Mouse (Mus musculus) intestine, embryonic 15.5 days (tissue): ENCODE data around the gene Gm39653. TPM values are rescaled to one million over a fixed set of nuclear protein-coding genes. Genes with fewer than 3 reads are reported as not detected.
"Not testable (repeated sequence)": the region's sequence is repeated elsewhere in the genome, so short reads cannot be mapped to it uniquely, and the experiment has no call there.

ENCODE experiments used
- ATAC-seq: fragments of 200-750 bp; cut with Nextera tagmentation; 2 replicates; pipeline ENCODE4 v1.8.0; 2017; ENCODE audit warnings: moderate TSS enrichment, moderate library complexity
- H3K27ac ChIP-seq: fragments of 300-500 bp; sonication (generic); 2 replicates; pipeline ENCODE4 v1.5.1; 2015; ENCODE audit warnings: mild to moderate bottlenecking, inconsistent platforms
- H3K27me3 ChIP-seq: fragments of 300-500 bp; sonication (generic); replicated peaks from 2 replicates; pipeline ENCODE4 v1.6.1; 2015; ENCODE audit warnings: inconsistent platforms
- H3K36me3 ChIP-seq: fragments of 300-500 bp; sonication (generic); 2 replicates; pipeline ENCODE4 v1.6.1; 2015; ENCODE audit warnings: inconsistent platforms
- H3K4me1 ChIP-seq: fragments of 300-500 bp; sonication (generic); replicated peaks from 2 replicates; pipeline ENCODE4 v1.6.1; 2015; ENCODE audit warnings: inconsistent platforms
- H3K4me2 ChIP-seq: fragments of 300-500 bp; sonication (generic); replicated peaks from 2 replicates; pipeline ENCODE4 v1.6.1; 2015; ENCODE audit warnings: mild to moderate bottlenecking, inconsistent platforms
- H3K4me3 ChIP-seq: fragments of 300-500 bp; sonication (generic); replicated peaks from 2 replicates; pipeline ENCODE4 v1.5.1; 2015; ENCODE audit warnings: inconsistent platforms
- H3K9ac ChIP-seq: fragments of 300-500 bp; sonication (generic); 2 replicates; pipeline ENCODE4 v1.6.1; 2015; ENCODE audit warnings: inconsistent platforms
- H3K9me3 ChIP-seq: fragments of 300-500 bp; sonication (generic); 2 replicates; pipeline ENCODE4 v1.6.1; 2016; ENCODE audit warnings: inconsistent platforms
- WGBS: fragments of 180-500 bp; shearing (Covaris S2); methylation state at CpG from one replicate; pipeline ENCODE4 v1.1.7; 2015; 5-methylcytosine and 5-hydroxymethylcytosine counted together
- polyA plus RNA-seq: library from polyadenylated mRNA; unstranded; fragments of >200 nt; fragmentation: Nextera tagmentation; extraction: Ambion mirVana; gene quantifications from 2 replicates; pipeline ENCODE4 v1.2.1, GENCODE M21; 2015

Gene Gm39653
- polyA plus RNA-seq, 1 experiment from 2014 or later = not detected

DNA sequence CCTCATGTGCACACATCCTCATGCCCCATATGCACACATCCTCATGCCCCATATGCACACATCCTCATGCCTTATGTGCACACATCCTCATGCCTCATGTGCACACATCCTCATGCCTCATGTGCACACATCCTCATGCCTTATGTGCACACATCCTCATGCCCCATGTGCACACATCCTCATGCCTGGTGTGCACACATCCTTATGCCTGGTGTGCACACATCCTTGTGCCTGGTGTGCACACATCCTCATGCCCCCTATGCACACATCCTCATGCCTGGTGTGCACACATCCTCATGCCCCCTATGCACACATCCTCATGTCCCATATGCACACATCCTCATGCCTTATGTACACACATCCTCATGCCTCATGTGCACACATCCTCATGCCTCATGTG, 14.6 kb downstream of the Gm39653 start:
- not testable (repeated sequence) for ATAC-seq, H3K4me2 ChIP-seq, H3K9ac ChIP-seq, H3K27ac ChIP-seq, H3K4me1 ChIP-seq, H3K4me3 ChIP-seq, H3K9me3 ChIP-seq, H3K27me3 ChIP-seq, H3K36me3 ChIP-seq

GRCm38 (mm10) chr1:63639921-63640320, 24.2 kb downstream of the Gm39653 start:
- no peaks in the 10 kb centered on the region for H3K9me3 ChIP-seq
- no peak overlapping the region for H3K4me2 ChIP-seq
- H3K27ac ChIP-seq = no peak overlapping the region
- WGBS = 77% methylated on average over 6 of the region's 6 CpGs
- no peak overlapping the region for H3K4me3 ChIP-seq
- no peak overlapping the region for H3K9ac ChIP-seq
- no peaks in the 10 kb centered on the region for H3K4me1 ChIP-seq
- H3K36me3 ChIP-seq = no peaks in the 10 kb centered on the region
- H3K27me3 ChIP-seq = no peaks in the 10 kb centered on the region
- ATAC-seq = no peak

DNA sequence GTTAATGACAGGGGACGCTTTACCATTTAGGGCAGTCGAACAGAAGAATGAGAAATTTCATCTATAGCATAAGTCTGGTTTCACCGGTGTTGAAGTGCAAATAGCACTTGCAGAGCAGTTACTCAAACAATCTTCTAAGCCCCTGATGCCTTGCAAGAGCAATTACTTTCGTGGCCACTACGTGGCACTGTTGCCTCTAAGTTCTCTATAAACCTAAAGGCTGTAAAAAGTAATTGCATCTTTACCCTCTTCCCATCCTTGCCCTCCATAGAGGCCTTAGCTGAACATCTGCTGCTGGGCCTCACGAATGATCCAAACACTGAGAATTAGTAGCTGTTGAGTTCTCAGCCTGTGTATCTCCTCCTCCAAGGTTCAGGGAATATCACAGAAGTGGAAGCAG, 42.2 kb downstream of the Gm39653 start:
- no peak overlapping the region for H3K4me2 ChIP-seq
- ATAC-seq = no peak
- no peaks in the 10 kb centered on the region for H3K9me3 ChIP-seq
- H3K27ac ChIP-seq = no peak overlapping the region
- no peak overlapping the region for H3K4me3 ChIP-seq
- H3K27me3 ChIP-seq = no peaks in the 10 kb centered on the region
- H3K36me3 ChIP-seq = no peaks in the 10 kb centered on the region
- no peak overlapping the region for H3K9ac ChIP-seq
- 8% methylated on average over 6 of the region's 6 CpGs for WGBS
- H3K4me1 ChIP-seq = no peaks in the 10 kb centered on the region

DNA sequence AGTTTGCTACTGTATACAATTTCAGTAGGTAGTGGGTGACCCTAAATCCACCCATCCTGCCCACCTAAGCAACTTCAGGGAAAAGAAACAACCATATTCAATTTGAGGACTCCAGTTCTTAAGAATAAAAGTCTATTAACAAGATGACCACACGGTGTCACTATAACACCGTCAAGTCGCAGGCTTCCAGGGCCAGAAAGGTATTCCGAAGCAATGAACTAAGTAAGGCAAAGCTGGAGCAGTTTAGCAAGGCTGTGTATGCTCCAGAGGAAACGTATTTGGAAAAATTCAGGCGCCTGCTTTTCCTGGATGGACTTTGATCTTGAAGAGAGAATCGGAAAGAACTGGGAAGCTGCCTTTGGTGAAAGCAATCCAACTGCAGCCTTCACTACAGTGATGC, 43.8 kb downstream of the Gm39653 start:
- Histone ChIP-seq H3K27ac (no peak overlapping the region), H3K36me3 (no peaks in the 10 kb centered on the region), H3K4me2 (no peak overlapping the region), H3K9ac (no peak overlapping the region), H3K4me1 (no peaks in the 10 kb centered on the region), H3K4me3 (no peak overlapping the region), H3K27me3 (no peaks in the 10 kb centered on the region), H3K9me3 (no peaks in the 10 kb centered on the region)
- peak; percentile 69 for ATAC-seq
- WGBS = 2% methylated on average over 7 of the region's 7 CpGs

- peak; percentile 61 for ATAC-seq
- Histone ChIP-seq H3K9me3 (no peaks in the 10 kb centered on the region), H3K4me1 (no peaks in the 10 kb centered on the region)
These were observed 50.3 kb downstream of the Gm39653 start for GRCm38 (mm10) chr1:63666089-63666488.

GRCm38 (mm10) chr1:63667201-63667948, 51.6 kb downstream of the Gm39653 start:
- Histone ChIP-seq H3K36me3 (no peaks in the 10 kb centered on the region), H3K4me1 (no peaks in the 10 kb centered on the region), H3K27ac (no peak overlapping the region), H3K4me3 (no peak overlapping the region), H3K4me2 (no peak overlapping the region), H3K9ac (no peak overlapping the region), H3K27me3 (no peaks in the 10 kb centered on the region), H3K9me3 (no peaks in the 10 kb centered on the region)
- ATAC-seq = no peak
- 53% methylated on average over 9 of the region's 9 CpGs for WGBS

More at GRCm38 (mm10) chr1:63666089-63666488, 50.3 kb downstream of the Gm39653 start:
- Histone ChIP-seq H3K9ac (no peak overlapping the region), H3K4me2 (no peak overlapping the region), H3K27ac (no peak overlapping the region), H3K36me3 (no peaks in the 10 kb centered on the region), H3K27me3 (no peaks in the 10 kb centered on the region), H3K4me3 (no peak overlapping the region)
- WGBS = 63% methylated on average over 2 of the region's 2 CpGs

GRCm38 (mm10) chr1:63667949-63668851, 52.4 kb downstream of the Gm39653 start:
- 31% methylated on average over 13 of the region's 13 CpGs for WGBS
- no peak for ATAC-seq
- H3K4me2 ChIP-seq = 0 out of 2 replicates have a peak overlapping the region, but pooled peaks have one; percentile 17

DNA sequence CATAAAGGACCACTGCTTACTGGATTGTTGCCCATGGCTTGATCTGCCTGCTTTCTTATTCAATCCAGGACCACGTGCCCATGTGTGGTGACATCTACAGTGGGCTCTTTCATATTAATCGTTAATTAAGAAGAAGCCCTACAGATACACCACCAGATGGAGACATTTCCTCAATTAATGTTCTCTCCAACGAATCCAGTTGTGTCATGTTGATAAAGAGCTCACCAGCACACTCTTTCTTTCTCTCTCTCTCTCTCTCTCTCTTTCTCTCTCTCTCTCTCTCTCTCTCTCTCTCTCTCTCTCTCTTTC, 53.0 kb downstream of the Gm39653 start:
- Histone ChIP-seq H3K9me3 (no peaks in the 10 kb centered on the region), H3K36me3 (no peaks in the 10 kb centered on the region), H3K27ac (no peak overlapping the region), H3K4me3 (no peak overlapping the region), H3K9ac (no peak overlapping the region), H3K4me2 (0 out of 2 replicates have a peak overlapping the region, but pooled peaks have one; percentile 17), H3K4me1 (no peaks in the 10 kb centered on the region), H3K27me3 (no peaks in the 10 kb centered on the region)
- no peak for ATAC-seq
- WGBS = 4% methylated on average over 3 of the region's 3 CpGs

More at GRCm38 (mm10) chr1:63667949-63668851, 52.4 kb downstream of the Gm39653 start:
- Histone ChIP-seq H3K36me3 (no peaks in the 10 kb centered on the region), H3K9me3 (no peaks in the 10 kb centered on the region), H3K27ac (no peak overlapping the region), H3K9ac (no peak overlapping the region), H3K4me3 (no peak overlapping the region), H3K27me3 (no peaks in the 10 kb centered on the region), H3K4me1 (no peaks in the 10 kb centered on the region)

Other genes starting within 250 kb of the Gm39653 start
- 1.5 and 2.1 TPM in 2 replicates for gene Adam23, start 170.1 kb upstream of the Gm39653 start, polyA plus RNA-seq
- not detected in 2 replicates for gene Dytn, start 71.0 kb downstream of the Gm39653 start, polyA plus RNA-seq
- not detected in 2 replicates for gene Mdh1b, start 114.3 kb downstream of the Gm39653 start, polyA plus RNA-seq
- 84.2 and 86.0 TPM in 2 replicates for gene Fastkd2, start 114.6 kb downstream of the Gm39653 start, polyA plus RNA-seq
- gene 4933402D24Rik, start 153.3 kb downstream of the Gm39653 start, polyA plus RNA-seq = not detected in 2 replicates